Mouse (Mus musculus) embryonic facial prominence, embryonic 11.5 days (tissue): Measurements from ENCODE around the gene Fbxl18. TPM values are rescaled to one million over a fixed set of nuclear protein-coding genes. Genes with fewer than 3 reads are reported as not detected.

ENCODE experiments used
- ATAC-seq: fragments of 200-750 bp; cut with Nextera tagmentation; replicated peaks from 2 replicates; pipeline ENCODE4 v1.8.0; 2017; ENCODE audit warnings: low read depth; ENCODE audit not compliant: insufficient number of reproducible peaks, low FRiP score, low TSS enrichment
- DNase-seq: peaks from one replicate; pipeline ENCODE4 v3.0.0-alpha.2; 2015; ENCODE audit warnings: low spot score
- H3K27ac ChIP-seq: fragments of 300-500 bp; sonication (generic); replicated peaks from 2 replicates; pipeline ENCODE4 v1.5.1; 2014; ENCODE audit warnings: mild to moderate bottlenecking, low read depth, low read length, control low read depth
- H3K27me3 ChIP-seq: fragments of 300-500 bp; sonication (generic); 2 replicates; pipeline ENCODE4 v1.6.1; 2014; ENCODE audit warnings: mild to moderate bottlenecking, low read length, moderate library complexity, mixed read lengths; ENCODE audit not compliant: control insufficient read depth, insufficient read depth
- H3K36me3 ChIP-seq: fragments of 300-500 bp; sonication (generic); replicated peaks from 2 replicates; pipeline ENCODE4 v1.6.1; 2014; ENCODE audit warnings: low read depth, mild to moderate bottlenecking, low read length, moderate library complexity, mixed read lengths; ENCODE audit not compliant: control insufficient read depth, insufficient read depth
- H3K4me1 ChIP-seq: fragments of 300-500 bp; sonication (generic); 2 replicates; pipeline ENCODE4 v1.6.1; 2014; ENCODE audit warnings: low read length, mixed read lengths; ENCODE audit not compliant: control insufficient read depth, insufficient read depth
- H3K4me2 ChIP-seq: fragments of 300-500 bp; sonication (generic); 2 replicates; pipeline ENCODE4 v1.6.1; 2014; ENCODE audit warnings: low read depth, mild to moderate bottlenecking, control low read depth, low read length, moderate library complexity
- H3K4me3 ChIP-seq: fragments of 300-500 bp; sonication (generic); 2 replicates; pipeline ENCODE4 v1.5.1; 2014; ENCODE audit warnings: low read depth, low read length, control low read depth
- H3K9ac ChIP-seq: fragments of 300-500 bp; sonication (generic); replicated peaks from 2 replicates; pipeline ENCODE4 v1.6.1; 2014; ENCODE audit warnings: mild to moderate bottlenecking, control low read depth, low read length
- H3K9me3 ChIP-seq: fragments of 300-500 bp; sonication (generic); replicated peaks from 2 replicates; pipeline ENCODE4 v1.6.1; 2016; ENCODE audit warnings: mild to moderate bottlenecking, low read length, inconsistent platforms, mixed read lengths; ENCODE audit not compliant: control insufficient read depth
- WGBS: fragments of 180-500 bp; shearing (Covaris S2); extraction: QIAGEN DNeasy Blood & Tissue Kit; methylation state at CpG from one replicate; pipeline ENCODE4 v1.1.7; 2014; 5-methylcytosine and 5-hydroxymethylcytosine counted together
- polyA plus RNA-seq: library from polyadenylated mRNA; unstranded; fragments of >200 nt; fragmentation: Nextera tagmentation; extraction: Ambion mirVana; gene quantifications from 2 replicates; pipeline ENCODE4 v1.2.1, GENCODE M21; 2014

Fbxl18 gene
- polyA plus RNA-seq, 1 experiment from 2014 or later = 7.6 TPM

DNA sequence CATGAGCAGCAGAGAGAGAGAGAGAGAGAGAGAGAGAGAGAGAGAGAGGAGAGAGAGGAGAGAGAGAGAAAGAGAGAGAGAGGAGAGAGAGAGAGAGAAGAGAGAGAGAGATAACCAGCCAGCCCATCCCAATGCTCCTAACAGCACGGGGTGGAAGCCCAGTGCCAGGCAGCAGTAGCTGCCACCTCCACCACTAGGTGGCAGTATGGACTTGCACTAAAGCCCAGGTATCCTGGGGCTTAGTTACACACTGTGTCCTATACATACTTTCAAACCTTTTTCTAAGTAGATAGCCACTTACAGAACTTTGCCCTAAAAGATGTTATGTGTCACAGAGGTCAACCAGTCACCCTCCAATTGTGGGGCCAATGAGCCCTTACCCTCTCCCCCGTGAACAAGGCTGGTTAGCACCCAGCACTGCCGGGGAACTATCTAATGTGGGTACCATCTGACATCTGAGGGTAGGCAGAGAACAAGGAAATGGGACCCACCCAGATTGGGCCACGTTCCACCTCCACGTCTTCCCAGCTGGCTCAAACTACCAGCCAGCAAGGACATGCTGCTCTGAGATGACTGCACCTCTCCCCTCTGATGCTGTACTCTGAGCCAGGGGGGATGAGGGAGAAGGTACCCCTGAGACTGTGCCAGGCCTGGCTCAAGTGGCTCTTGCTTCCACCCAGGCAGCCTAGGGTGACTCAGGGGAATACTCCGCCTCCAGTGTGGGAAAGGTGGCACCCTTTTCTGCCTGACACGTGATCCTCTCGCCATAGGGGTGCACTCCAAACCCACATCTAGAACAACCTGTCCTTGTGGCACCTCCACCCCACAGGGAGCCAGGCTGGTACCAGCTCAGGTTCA is 15.7 kb downstream of the Fbxl18 start:
- H3K9ac ChIP-seq = no peak overlapping the region
- 69% methylated on average over 8 of the region's 8 CpGs for WGBS
- DNase-seq = peak; percentile 92
- H3K36me3 ChIP-seq = peaks cover 1% of the 10 kb centered on the region
- no peaks in the 10 kb centered on the region for H3K27me3 ChIP-seq
- ATAC-seq = peak; percentile 60; the same call in 1 of the 2 replicates
- no peak overlapping the region for H3K27ac ChIP-seq
- H3K9me3 ChIP-seq = no peaks in the 10 kb centered on the region
- H3K4me3 ChIP-seq = no peak overlapping the region
- H3K4me1 ChIP-seq = no peaks in the 10 kb centered on the region; the same call in 1 of the 2 replicates
- H3K4me2 ChIP-seq = no peak overlapping the region

DNA sequence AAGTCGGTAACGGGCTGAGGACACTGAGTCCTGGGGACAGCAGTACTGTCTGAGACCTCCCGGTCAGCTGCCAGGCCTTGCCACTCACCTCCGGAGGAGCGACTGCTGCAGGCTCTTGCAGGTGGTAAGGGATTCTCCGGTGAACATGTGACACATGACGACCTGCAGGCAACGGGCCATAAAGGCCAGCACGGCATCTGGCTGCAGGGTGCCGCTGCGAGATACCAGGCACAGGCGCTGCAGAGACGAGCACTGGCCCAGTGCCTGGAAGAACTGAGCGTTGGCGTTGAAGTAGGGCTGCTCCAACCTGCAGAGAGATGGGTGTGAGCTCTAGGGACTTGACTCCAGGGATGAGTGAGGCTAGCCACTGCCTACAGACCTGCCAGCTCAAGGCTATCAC is 16.7 kb downstream of the Fbxl18 start:
- H3K9ac ChIP-seq = no peak overlapping the region
- H3K4me3 ChIP-seq = no peak overlapping the region
- H3K9me3 ChIP-seq = no peaks in the 10 kb centered on the region
- no peak for DNase-seq
- peaks cover 3% of the 10 kb centered on the region for H3K36me3 ChIP-seq
- H3K4me2 ChIP-seq = no peak overlapping the region
- H3K27me3 ChIP-seq = no peaks in the 10 kb centered on the region
- WGBS = 92% methylated on average over 15 of the region's 15 CpGs
- no peak overlapping the region for H3K27ac ChIP-seq
- ATAC-seq = no peak
- H3K4me1 ChIP-seq = no peaks in the 10 kb centered on the region; the same call in 1 of the 2 replicates

DNA sequence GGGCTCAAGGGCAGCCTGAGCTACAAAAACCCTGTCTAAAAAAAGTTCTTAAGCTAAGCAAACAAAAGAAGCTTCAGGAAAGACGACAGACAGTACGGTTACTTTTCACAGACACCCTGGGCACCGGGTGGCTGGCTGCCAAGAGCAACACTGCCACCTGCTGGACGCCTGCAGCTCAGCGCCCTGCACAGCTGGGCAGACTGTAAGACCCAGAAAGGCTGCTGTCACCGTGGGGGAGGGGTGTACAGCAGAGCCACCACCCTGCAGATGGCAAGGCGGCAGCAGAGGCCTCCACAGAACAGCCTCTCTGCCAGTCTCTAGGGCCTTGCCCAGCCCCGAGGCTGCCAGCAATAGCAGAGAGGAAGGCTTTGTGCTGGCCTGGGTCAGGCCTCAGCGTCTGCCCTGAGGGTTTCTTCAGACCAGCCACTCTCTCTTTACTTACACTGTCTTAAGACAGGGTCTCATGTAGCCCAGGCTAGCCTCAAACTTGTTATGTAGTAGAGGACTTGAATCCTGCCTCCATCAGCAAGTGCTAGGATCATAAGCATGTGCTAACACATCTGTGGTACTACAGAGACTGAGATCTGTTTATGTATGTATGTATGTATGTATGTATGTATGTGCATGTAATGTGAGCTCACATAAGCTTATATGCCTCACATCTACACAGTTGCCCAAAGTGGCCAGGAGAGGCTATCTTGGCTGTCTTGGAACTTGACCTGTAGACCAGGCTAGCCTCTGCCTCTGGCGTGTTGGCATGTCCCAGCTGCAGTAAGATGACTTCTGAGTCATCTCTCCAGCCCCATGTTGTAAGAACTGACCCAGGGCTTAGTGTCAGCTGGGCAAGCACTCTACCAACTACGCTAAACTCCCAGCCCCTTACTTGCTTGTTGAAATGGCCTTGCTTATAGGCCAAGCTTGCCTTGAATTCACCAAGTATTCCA is 17.6 kb downstream of the Fbxl18 start:
- 33% methylated on average over 11 of the region's 11 CpGs for WGBS
- Histone ChIP-seq H3K9ac (no peak overlapping the region), H3K27me3 (no peaks in the 10 kb centered on the region), H3K36me3 (peaks cover 3% of the 10 kb centered on the region), H3K4me1 (no peaks in the 10 kb centered on the region; the same call in 1 of the 2 replicates), H3K4me3 (no peak overlapping the region), H3K27ac (no peak overlapping the region), H3K4me2 (no peak overlapping the region), H3K9me3 (no peaks in the 10 kb centered on the region)
- DNase-seq (peak; percentile 91), ATAC-seq (peak; percentile 66)

DNA sequence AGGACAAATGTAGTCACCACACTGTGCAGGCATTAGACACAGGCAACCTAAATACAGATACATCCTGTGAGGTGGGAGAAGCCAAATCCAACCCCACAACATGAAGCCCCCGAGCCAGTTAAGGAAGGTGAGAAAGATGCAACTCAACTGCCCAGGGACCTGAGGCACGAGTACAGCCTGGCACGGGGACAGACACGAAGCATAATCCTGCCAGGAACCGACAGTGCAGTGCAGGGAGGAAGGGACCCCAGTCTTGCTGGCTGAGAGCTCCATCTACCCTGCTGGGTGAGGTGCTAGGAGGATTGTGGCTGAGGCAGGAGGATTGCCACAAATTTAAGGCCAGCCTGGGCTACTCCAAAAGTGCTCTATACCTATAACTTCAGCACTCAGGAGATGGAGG is 18.3 kb downstream of the Fbxl18 start:
- no peak overlapping the region for H3K4me2 ChIP-seq
- H3K36me3 ChIP-seq = peaks cover 3% of the 10 kb centered on the region
- H3K27me3 ChIP-seq = no peaks in the 10 kb centered on the region
- DNase-seq = no peak
- no peak overlapping the region for H3K9ac ChIP-seq
- no peak for ATAC-seq
- no peaks in the 10 kb centered on the region; the same call in 1 of the 2 replicates for H3K4me1 ChIP-seq
- H3K9me3 ChIP-seq = no peaks in the 10 kb centered on the region
- WGBS = 94% methylated on average over 5 of the region's 5 CpGs
- H3K4me3 ChIP-seq = no peak overlapping the region
- H3K27ac ChIP-seq = no peak overlapping the region

DNA sequence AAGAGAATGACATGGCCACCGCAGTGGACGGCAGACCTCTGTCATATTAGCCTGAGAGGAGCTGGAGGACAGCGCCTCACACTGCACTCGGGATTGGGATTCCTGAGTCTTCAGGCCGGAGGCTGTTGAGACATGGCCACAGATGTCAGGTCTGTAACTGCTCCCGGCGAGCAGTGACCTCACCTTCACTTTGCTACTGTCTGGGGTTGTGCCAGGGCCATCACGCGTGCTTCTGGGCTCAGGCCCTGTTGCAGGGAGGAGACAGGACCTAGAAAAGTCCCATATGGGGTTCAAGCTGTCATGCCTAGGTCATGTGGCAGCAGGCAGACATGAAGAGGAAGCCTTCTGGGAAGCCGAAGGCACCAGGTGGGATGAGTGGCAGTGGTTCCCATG is 19.7 kb downstream of the Fbxl18 start:
- ATAC-seq = no peak
- WGBS = 94% methylated on average over 10 of the region's 10 CpGs
- H3K27me3 ChIP-seq = no peaks in the 10 kb centered on the region
- no peak overlapping the region for H3K4me2 ChIP-seq
- no peak overlapping the region for H3K9ac ChIP-seq
- no peak overlapping the region for H3K27ac ChIP-seq
- H3K9me3 ChIP-seq = no peaks in the 10 kb centered on the region
- no peak overlapping the region for H3K4me3 ChIP-seq
- DNase-seq = no peak
- peaks cover 3% of the 10 kb centered on the region for H3K36me3 ChIP-seq
- H3K4me1 ChIP-seq = no peaks in the 10 kb centered on the region

DNA sequence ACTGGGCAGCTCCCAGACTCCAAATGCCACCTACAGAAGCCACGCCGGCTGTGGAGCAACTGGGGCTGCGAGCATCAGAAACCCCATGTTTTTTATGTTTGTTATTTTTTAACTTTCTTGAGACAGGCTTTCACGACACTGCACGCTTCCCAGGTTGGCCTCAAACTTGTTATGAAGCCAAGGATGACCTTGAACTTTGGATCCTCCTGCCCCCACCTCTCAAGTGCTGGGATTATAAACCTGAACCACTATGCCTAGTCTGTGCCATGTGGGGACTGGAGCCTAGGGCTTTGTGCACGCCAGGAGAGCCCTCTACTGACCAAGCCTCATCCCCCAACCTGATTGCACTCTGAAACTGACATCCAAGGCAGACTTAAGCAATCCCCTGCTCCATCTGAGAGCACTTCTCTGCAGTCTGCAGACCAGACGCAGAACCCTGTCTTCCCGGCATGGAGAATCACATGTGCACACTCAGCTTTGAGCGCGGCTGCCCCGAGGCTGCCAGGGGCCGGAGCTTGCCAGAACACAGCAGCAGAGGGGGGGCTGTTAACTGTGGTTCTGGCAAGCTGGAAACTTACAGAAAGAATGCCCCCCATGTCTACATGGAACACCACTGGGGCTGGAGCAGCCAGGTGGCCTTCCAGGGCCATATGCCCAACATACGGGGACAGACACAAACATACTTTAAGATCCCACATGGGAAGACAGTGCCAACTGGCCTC is 20.3 kb downstream of the Fbxl18 start:
- no peak overlapping the region for H3K4me2 ChIP-seq
- H3K9me3 ChIP-seq = no peaks in the 10 kb centered on the region
- H3K4me3 ChIP-seq = no peak overlapping the region
- no peak overlapping the region for H3K27ac ChIP-seq
- H3K4me1 ChIP-seq = no peaks in the 10 kb centered on the region
- H3K9ac ChIP-seq = no peak overlapping the region
- WGBS = 93% methylated on average over 13 of the region's 13 CpGs
- DNase-seq (no peak), ATAC-seq (no peak)
- H3K36me3 ChIP-seq = peaks cover 3% of the 10 kb centered on the region
- H3K27me3 ChIP-seq = no peaks in the 10 kb centered on the region

DNA sequence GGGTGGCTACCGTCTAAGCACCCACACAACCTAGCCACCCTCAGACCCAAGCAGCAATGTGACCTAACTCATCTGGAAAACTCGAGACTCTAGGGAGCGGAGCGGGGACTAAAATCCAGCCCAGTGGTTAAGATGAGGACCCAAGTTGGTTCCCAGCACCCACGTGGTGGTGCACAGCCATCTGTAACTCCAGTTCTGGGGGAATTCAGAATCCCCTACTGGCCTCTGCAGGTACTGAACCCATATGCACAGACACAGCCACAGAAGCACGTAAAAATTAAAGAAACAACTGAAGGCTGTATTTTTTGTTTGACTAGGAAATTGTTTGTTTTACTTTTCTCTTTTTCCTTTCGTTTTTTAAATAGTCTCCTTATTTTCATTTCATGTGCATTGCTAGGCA is 21.5 kb downstream of the Fbxl18 start:
- no peaks in the 10 kb centered on the region for H3K4me1 ChIP-seq
- H3K9ac ChIP-seq = no peak overlapping the region
- DNase-seq (no peak), ATAC-seq (no peak)
- no peak overlapping the region for H3K4me2 ChIP-seq
- no peaks in the 10 kb centered on the region for H3K9me3 ChIP-seq
- H3K27me3 ChIP-seq = no peaks in the 10 kb centered on the region
- WGBS = 93% methylated on average over 7 of the region's 7 CpGs
- H3K4me3 ChIP-seq = no peak overlapping the region
- no peak overlapping the region for H3K27ac ChIP-seq
- peaks cover 3% of the 10 kb centered on the region for H3K36me3 ChIP-seq
